In the genomic region with DNA sequence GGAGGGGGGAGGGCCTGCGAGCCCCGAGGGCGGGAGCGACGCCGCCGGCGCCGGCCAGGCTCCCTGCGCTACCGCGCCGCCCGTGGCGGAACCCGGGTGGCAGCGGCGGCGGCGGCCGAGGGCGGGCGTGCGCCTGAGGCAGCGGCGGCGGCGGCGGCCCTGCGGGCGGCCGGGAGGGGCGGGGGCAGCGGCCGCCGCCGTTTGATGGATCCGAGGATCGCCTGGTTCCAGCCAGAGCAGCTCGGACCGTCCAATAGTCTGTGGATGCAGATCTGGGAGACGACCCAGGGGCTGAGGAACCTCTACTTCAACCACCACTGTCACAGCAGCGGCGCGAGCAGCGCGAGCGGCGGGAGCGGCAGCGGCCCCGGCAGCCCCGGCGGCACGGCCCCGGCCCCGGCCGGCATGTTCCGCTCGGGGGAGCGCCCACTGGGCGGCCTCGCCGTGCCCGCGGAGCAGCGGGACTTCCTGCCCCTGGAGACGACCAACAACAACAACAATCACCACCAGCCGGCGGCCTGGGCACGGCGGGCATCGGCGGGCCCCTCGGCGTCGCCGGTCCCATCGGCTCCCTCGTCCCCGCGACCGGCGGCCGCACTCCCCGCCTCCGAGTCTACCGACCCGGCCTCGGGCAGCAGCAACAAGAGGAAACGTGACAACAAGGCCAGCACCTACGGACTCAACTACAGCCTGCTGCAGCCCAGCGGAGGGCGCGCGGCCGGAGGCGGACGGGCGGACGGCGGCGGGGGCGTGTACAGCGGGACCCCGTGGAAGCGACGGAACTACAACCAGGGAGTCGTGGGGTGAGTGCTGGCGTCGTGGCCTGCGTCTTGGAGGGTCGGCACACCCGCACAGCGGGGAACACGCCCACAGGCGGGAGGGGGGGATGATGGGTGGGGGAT, we compare ENCODE assay signal across 8 mouse cellular contexts. TPM values are rescaled to one million over a fixed set of nuclear protein-coding genes. Genes with fewer than 3 reads are reported as not detected.
A peak's percentile ranks its signal among the peaks of the same experiment; 100 is the strongest.
DNase-seq lines count a peak whose midpoint lies in the region; ATAC-seq and TF ChIP-seq lines count a peak whose summit lies in the region.

No protein-coding gene starts in this region.

- no peak overlapping the region for H3K27ac ChIP-seq in ES-Bruce4 (ENCODE audit: insufficient read depth, low read length)
- H3K27ac ChIP-seq in forebrain, embryonic 12.5 days = peak overlapping the region; percentile 97
- peak overlapping the region; percentile 86 for H3K27ac ChIP-seq in lung, embryonic 16.5 days (ENCODE audit: low read length)

- H3K4me3 ChIP-seq in ES-Bruce4 (ENCODE audit: low read depth, low read length) = peak overlapping the region; percentile 82
- peak overlapping the region; percentile 95 for H3K4me3 ChIP-seq in forebrain, embryonic 12.5 days (replicated peaks)
- peak overlapping the region; percentile 89 for H3K4me3 ChIP-seq in lung, embryonic 16.5 days (ENCODE audit: low read length)

- peaks cover 11% of the 10 kb centered on the region for H3K36me3 ChIP-seq in ES-Bruce4 (ENCODE audit: control insufficient read depth, insufficient read depth, low read length, poor library complexity, severe bottlenecking)
- H3K36me3 ChIP-seq in forebrain, embryonic 12.5 days (replicated peaks) = no peaks in the 10 kb centered on the region
- H3K36me3 ChIP-seq in lung, embryonic 16.5 days (ENCODE audit: control insufficient read depth, insufficient read depth, low read length) = no peaks in the 10 kb centered on the region

- peak; percentile 33 for DNase-seq in c-Kit-negative CD71-positive TER-119-positive erythroid progenitor cells, embryonic 14.5 days (ENCODE audit: low read depth, low spot score)
- peak; percentile 25 to 43 for DNase-seq in heart, postnatal 14 days
- peak; percentile 29 to 69 for DNase-seq in kidney, postnatal 36 days
- peak; percentile 40 to 42 for DNase-seq in thymus, adult 18-20 months

- TF ChIP-seq EP300 in ES-Bruce4 (IDR thresholded peaks at IDR 0.05; ENCODE audit: insufficient read depth, low read depth, low read length) = no peak

- no peaks in the 10 kb centered on the region for H3K4me1 ChIP-seq in ES-Bruce4 (ENCODE audit: control insufficient read depth, insufficient read depth, low read length)
- H3K4me1 ChIP-seq in forebrain, embryonic 12.5 days = peaks cover 49% of the 10 kb centered on the region
- peaks cover 21% of the 10 kb centered on the region for H3K4me1 ChIP-seq in lung, embryonic 16.5 days (replicated peaks; ENCODE audit: control insufficient read depth, insufficient read depth, low read length)

- TF ChIP-seq CTCF in ES-Bruce4 (IDR thresholded peaks at IDR 0.05; ENCODE audit: low read depth, low read length) = no peak

- peak; percentile 60 for ATAC-seq in forebrain, embryonic 12.5 days (ENCODE audit: low FRiP score)
- peak; percentile 57 for ATAC-seq in lung, embryonic 16.5 days (ENCODE audit: low read depth)
- ATAC-seq in neutrophil, adult 5-6 weeks (ENCODE audit: extremely low read depth, insufficient number of reproducible peaks, low FRiP score, poor library complexity, severe bottlenecking) = peak; percentile 23; the same call in 1 of the 2 replicates

- H3K9ac ChIP-seq in ES-Bruce4 (ENCODE audit: low read depth, poor library complexity, severe bottlenecking) = peak overlapping the region; percentile 98
- H3K9ac ChIP-seq in forebrain, embryonic 12.5 days = peak overlapping the region; percentile 88
- peak overlapping the region; percentile 89 for H3K9ac ChIP-seq in lung, embryonic 16.5 days (ENCODE audit: low read length)

- TF ChIP-seq POLR2A in ES-Bruce4 (IDR thresholded peaks at IDR 0.05; ENCODE audit: insufficient read depth, low read length) = no peak

- intact Hi-C loops in heart, postnatal 14 days (cut with DNase I) = loop anchor here (2.0 to 5.0 kb wide), 2 partner anchors 37 to 58 kb away; no protein-coding TSS in a partner anchor

- H3K27me3 ChIP-seq in ES-Bruce4 (ENCODE audit: control insufficient read depth, insufficient read depth, low read length, poor library complexity, severe bottlenecking) = no peaks in the 10 kb centered on the region
- H3K27me3 ChIP-seq in forebrain, embryonic 12.5 days = no peaks in the 10 kb centered on the region
- H3K27me3 ChIP-seq in lung, embryonic 16.5 days (ENCODE audit: control insufficient read depth, insufficient read depth, low read depth, low read length) = no peaks in the 10 kb centered on the region

- under 1% methylated on average over 113 of the region's 117 CpGs for WGBS in forebrain, embryonic 12.5 days
- under 1% methylated on average over 71 of the region's 117 CpGs for WGBS in lung, embryonic 16.5 days

- no peaks in the 10 kb centered on the region for H3K9me3 ChIP-seq in ES-Bruce4 (replicated peaks; ENCODE audit: control insufficient read depth, insufficient read depth, low read length, poor library complexity, severe bottlenecking)
- H3K9me3 ChIP-seq in forebrain, embryonic 12.5 days = no peaks in the 10 kb centered on the region
- no peaks in the 10 kb centered on the region for H3K9me3 ChIP-seq in lung, embryonic 16.5 days (ENCODE audit: control insufficient read depth, low read length)

- H3K4me2 ChIP-seq in forebrain, embryonic 12.5 days = peak overlapping the region; percentile 95
- peak overlapping the region; percentile 94 for H3K4me2 ChIP-seq in lung, embryonic 16.5 days (ENCODE audit: low read depth, low read length)

RNA-seq across cellular contexts. Expression of a gene that starts 0.9 kb away (rescaled TPM):
- 45.2 and 46.0 TPM in 2 replicates for polyA plus RNA-seq in ES-Bruce4 (2011; ENCODE audit: insufficient read depth, insufficient read length, low read depth, missing spikeins)
- 11.2 and 12.7 TPM in 2 replicates for polyA plus RNA-seq in forebrain, embryonic 12.5 days (2016; fragmentation: Nextera tagmentation; extraction: Ambion mirVana)
- 10 to 100 TPM; 17.6 to 17.8 TPM for total RNA-seq in heart, postnatal 14 days (2021)
- polyA plus RNA-seq in lung, embryonic 16.5 days (2015; fragmentation: Nextera tagmentation; extraction: Ambion mirVana) = 5.1 and 6.2 TPM in 2 replicates
- 61.9 and 66.9 TPM in 2 replicates for total RNA-seq in neutrophil, adult 5-6 weeks (2017)
